Mouse (Mus musculus): ENCODE results near the gene Ccl20.

Gene Ccl20

GRCm38 (mm10) chr1:83116447-83117137 lies at the start of gene Ccl20:
Ccl20 (plus strand) TSS chr1:83116766.
- DNase-seq (ENCODE audit: low spot score) = no peak

DNA sequence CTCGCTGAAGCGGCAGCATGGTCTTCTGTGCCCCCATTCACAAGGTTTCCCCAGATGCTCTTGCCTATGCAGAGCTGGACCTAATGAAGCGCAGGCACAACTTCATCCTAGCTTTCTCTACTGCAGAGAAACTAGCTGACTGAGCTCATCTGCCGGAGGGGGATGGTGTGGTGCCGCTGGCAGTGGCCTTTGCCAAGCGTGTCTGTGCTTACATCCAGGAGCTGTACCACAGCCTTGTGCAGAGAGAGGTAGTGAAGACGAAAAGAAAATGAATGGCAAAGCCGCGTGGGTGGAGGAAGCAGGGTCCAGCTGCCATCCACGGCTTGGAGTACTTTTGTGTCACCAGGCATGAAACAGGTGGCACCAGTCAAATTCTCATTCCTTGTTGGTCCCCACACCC lies 49.4 kb upstream of the Ccl20 start:
- DNase-seq (ENCODE audit: low spot score) = no peak

- no peak for DNase-seq (ENCODE audit: low spot score)
Measured at GRCm38 (mm10) chr1:83075526-83076189, 40.9 kb upstream of the Ccl20 start.

DNA sequence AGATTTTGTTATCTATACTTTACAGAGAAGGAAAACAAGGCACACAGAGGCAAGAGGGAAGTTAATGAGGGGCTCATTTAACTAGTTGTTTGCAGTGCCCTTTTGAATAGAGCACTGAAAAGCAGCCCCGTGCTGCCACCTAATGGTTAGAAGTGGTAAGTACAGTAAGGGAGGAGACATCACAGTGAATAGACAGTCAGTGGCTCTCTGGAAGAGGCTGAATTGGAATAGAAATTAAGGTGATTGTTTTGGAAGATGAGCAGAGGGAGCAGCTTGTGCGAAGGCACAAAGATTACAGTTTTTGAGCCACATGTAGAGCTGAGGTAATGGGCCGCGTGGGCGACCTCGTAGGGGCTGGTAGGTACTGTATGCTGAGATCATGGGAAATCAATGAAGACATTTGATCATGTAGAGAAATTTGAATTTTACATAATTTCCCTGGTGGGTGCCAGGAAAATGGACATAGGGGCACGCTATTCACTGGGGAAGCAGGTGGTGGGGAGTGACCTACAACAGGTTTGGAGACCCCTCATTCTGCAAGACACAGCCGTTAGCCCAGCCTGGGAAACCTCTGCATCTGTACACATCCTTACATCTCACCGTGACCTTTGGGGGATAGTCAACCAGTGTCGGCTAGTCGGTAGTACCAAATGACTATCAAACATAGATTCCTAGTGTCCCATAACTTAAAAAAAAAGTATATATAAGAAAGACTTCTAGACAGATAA lies 40.2 kb upstream of the Ccl20 start:
- no peak for DNase-seq (ENCODE audit: low spot score)

DNA sequence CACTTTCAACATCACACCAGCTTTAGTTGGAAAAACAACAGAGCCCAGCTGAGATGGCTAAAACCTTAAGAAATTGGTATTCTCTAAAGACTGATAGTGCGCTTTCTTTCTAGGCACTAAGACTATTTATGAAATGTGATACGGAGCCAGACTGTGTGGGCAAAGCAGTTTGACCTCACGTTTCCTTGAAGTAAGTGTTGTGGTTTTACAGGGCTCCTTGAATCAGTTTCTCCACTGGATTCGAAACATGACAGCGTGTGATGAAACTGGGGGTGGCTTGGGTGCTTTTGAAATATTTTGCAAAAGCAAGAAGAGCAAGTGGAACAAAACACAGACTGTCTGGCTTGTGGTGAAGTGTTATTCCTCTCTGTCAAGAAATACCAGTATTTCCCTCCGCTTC lies 39.5 kb upstream of the Ccl20 start:
- no peak for DNase-seq (ENCODE audit: low spot score)

DNA sequence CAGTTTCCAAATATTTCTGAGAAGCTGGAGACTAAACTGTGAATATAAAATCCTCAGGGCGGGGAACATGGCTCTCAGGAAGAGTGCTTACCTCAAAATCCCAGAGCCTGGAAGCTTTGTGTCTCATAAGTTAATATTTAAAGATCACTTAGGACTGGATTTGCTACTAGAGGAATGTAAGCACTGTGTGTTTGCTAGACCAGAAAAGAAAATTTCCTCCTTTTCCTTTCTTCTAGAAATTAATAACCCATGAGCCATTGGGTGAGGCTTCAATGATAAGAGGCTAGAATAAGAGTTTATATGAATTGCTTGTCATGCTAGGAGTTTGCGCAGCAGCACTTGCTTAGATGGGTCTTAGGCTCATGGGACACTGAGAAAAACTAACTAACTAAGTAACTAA lies 31.8 kb upstream of the Ccl20 start:
- DNase-seq (ENCODE audit: low spot score) = no peak

DNA sequence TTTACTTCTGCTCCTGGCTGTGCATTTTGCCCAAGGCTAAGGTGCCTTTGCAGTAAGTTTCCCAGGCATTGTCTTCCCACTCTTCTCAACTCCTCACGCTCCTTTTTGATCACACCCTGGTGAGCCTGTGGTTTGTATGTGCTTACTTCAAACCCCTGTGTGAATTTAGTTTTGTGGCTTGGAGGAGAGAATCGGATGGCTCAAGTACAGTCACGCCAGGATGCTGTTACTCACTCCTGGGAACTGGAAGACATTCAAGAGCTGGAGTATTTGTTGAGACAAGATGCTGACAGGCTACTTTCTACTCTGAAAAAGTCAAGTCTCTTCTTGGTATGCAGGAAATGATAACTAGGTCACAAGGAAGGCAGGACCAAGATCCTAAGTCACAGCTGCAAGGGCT lies 25.3 kb upstream of the Ccl20 start:
- DNase-seq (ENCODE audit: low spot score) = no peak

- DNase-seq (ENCODE audit: low spot score) = no peak
Measured at GRCm38 (mm10) chr1:83096935-83097334, 19.6 kb upstream of the Ccl20 start.

GRCm38 (mm10) chr1:83099160-83099559 lies 17.4 kb upstream of the Ccl20 start:
- DNase-seq (ENCODE audit: low spot score) = no peak

- no peak for DNase-seq (ENCODE audit: low spot score)
Measured at GRCm38 (mm10) chr1:83099580-83100137, 16.9 kb upstream of the Ccl20 start.

- no peak for DNase-seq (ENCODE audit: low spot score)
Measured at GRCm38 (mm10) chr1:83101891-83102290, 14.7 kb upstream of the Ccl20 start.

GRCm38 (mm10) chr1:83105464-83105863 lies 11.1 kb upstream of the Ccl20 start:
- DNase-seq (ENCODE audit: low spot score) = no peak

GRCm38 (mm10) chr1:83107410-83107978 lies 9.1 kb upstream of the Ccl20 start:
- DNase-seq (ENCODE audit: low spot score) = no peak

DNA sequence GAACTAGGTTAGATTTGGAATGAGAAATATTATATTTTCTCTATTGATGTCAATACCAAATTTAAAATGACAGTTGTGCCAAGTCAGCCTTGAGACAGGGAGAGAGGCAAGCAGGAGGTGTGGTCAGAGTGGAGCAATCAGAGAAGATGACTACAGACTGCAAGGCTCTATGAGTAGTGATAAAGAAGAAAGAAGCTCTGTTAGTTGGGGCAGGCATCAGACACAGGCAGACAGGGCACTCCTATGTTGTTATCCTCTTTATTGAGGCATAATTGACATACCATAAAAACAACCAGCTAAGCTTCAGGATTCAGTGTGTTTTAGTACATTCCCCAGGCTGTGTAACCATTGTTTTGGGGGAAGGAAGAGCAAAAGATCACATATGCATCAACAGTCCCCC lies 5.6 kb upstream of the Ccl20 start:
- DNase-seq (ENCODE audit: low spot score) = no peak

- no peak for DNase-seq (ENCODE audit: low spot score)
Measured at GRCm38 (mm10) chr1:83111726-83112125, 4.8 kb upstream of the Ccl20 start.

DNA sequence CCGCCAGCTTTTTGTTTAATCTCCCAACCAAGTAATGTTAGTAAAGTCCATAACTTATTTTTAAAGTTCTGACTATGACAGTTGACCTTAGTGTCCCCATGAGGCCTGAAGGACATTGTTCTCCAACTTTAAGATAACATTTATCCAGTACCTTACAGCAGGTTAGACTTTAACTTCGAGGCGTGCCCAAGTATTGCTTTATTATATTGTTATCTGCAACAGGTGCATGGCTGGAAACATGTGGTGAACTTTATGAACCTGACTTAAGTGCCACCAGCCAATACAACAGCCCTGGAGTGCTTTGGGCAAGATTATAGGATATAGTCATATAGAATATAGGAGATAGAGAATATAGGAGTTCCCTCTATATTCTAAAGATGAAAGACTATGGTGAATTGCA lies 651 bp downstream of the Ccl20 start:
- no peak for DNase-seq (ENCODE audit: low spot score)

DNA sequence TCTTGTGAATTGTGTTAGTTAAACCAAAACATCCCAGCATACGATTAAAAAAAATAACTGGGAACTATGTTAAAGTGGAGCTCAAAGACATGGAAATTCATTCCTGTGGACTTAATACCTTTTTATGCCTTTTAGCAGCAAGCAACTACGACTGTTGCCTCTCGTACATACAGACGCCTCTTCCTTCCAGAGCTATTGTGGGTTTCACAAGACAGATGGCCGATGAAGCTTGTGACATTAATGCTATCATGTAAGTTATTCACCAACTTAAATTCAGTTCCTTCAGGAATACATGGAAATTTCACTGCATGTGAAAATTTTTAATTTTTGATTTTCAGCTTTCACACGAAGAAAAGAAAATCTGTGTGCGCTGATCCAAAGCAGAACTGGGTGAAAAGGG lies 1.1 kb downstream of the Ccl20 start:
- no peak for DNase-seq (ENCODE audit: low spot score)

DNA sequence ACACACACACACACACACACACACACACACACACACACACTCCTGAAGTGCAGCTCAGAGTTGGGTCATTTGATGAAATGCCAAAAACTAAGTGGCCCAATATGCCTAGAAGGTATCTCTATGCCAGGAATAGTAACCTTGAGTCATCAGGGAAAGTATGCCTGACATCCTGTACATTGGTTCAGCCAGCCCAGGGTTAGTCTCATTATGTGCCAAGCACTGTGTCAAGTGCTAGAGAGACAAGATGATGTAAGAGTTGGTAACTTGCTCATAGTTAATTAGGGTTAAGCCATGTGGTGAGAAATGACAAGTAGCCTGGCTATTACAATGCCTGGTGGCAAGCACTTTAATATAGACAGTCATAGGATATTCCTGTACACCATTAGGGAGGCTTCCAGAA lies 3.3 kb downstream of the Ccl20 start:
- no peak for DNase-seq (ENCODE audit: low spot score)

DNA sequence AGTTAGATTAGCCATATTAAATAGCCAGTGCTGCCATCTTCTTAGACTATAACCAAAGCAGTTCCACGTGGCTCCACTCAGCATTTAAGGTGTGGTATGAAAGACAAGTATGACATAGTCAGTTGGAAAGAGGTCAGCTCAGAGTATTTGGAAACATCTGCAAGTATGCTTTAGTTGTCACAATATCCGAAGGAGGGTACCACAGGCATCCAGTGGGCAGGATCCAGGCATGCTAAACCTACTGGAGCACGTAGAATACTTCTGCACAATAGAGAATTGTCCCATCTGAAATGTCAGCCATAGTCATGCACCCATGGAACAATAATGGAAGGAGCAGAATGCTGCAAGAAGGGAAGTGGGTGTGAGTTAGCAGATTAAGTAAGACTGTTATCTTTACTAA lies 3.7 kb downstream of the Ccl20 start:
- no peak for DNase-seq (ENCODE audit: low spot score)

DNA sequence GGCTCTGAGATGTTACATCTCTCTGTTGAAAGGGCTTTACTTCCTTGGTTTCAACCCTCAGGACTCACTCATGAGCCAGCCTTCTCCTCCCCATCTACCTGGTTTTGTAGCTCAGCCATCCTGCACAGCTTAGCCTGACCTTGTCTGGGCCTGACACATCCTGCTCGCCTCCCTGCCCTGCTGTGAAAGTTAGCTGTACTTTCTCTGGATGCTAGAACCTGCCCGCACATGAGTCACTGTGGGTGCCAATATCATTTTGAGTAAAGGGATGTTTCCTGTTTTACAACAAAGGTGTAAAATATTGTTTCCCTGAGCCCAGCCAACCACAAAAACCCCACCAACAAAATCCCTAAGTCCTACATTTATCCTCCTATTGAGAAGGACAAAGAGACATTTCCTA lies 6.6 kb downstream of the Ccl20 start:
- no peak for DNase-seq (ENCODE audit: low spot score)

GRCm38 (mm10) chr1:83135829-83136228 lies 19.3 kb downstream of the Ccl20 start:
- DNase-seq (ENCODE audit: low spot score) = no peak

DNA sequence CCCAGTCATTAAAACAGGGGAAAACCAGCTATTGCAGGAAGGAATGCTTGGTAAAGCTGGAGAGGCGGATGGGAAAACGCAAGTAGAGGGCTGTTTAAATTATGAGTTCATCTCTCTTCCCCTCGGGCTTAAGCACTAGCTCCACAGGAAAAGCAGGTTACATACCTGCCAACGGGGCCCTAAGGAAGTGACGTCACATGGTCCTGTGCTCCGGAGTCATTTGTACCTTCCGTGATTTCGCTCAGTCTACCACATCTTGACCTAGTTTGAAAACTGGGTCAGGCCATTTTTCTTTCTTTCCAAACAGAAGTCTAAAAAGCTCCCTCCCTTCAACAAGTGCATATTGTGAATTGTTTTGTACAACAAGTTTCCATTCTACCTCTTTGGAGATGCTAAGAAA lies 21.3 kb downstream of the Ccl20 start:
- DNase-seq (ENCODE audit: low spot score) = no peak

DNA sequence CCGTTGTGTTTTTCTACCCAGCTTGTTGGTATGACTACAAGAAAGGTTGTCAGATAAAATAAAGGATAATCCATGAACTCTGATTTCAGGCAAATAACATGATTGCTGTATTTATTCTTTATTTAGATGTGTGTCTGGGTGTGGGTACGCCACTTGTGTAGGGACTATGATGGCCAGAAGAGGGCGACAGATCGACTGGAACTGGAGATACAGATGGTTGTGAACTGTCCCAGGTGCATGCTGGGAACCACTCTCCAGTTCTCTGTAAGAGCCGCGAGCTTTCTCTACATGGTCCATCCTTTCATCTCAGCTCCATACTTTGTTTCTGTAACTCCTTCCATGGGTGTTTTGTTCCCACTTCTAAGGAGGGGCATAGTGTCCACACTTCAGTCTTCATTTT lies 22.2 kb downstream of the Ccl20 start:
- no peak for DNase-seq (ENCODE audit: low spot score)
